Mouse (Mus musculus) liver, postnatal 0 days (tissue): Measurements from ENCODE around the gene Hspg2. TPM values are rescaled to one million over a fixed set of nuclear protein-coding genes. Genes with fewer than 3 reads are reported as not detected.

Experiments
- ATAC-seq: fragments of 200-750 bp; cut with Nextera tagmentation; 2 replicates; pipeline ENCODE4 v1.8.0; 2017; ENCODE audit warnings: mild to moderate bottlenecking, moderate library complexity
- DNase-seq: peaks from one replicate; pipeline ENCODE4 v3.0.0-alpha.2; 2016
- H3K27ac ChIP-seq: fragments of 300-500 bp; sonication (generic); 2 replicates; pipeline ENCODE4 v1.5.1; 2014; ENCODE audit warnings: antibody characterized with exemption, moderate library complexity, mild to moderate bottlenecking, low read depth
- H3K27me3 ChIP-seq: fragments of 300-500 bp; sonication (generic); 2 replicates; pipeline ENCODE4 v1.6.1; 2014; ENCODE audit warnings: low read length, control low read depth, mixed read lengths; ENCODE audit not compliant: insufficient read depth
- H3K36me3 ChIP-seq: fragments of 300-500 bp; sonication (generic); replicated peaks from 2 replicates; pipeline ENCODE4 v1.6.1; 2014; ENCODE audit warnings: mild to moderate bottlenecking, control low read depth, low read length, moderate library complexity, mixed read lengths; ENCODE audit not compliant: insufficient read depth
- H3K4me1 ChIP-seq: fragments of 300-500 bp; sonication (generic); 2 replicates; pipeline ENCODE4 v1.6.1; 2014; ENCODE audit warnings: antibody characterized with exemption, mild to moderate bottlenecking, control low read depth; ENCODE audit not compliant: insufficient read depth
- H3K4me2 ChIP-seq: fragments of 300-500 bp; sonication (generic); 2 replicates; pipeline ENCODE4 v1.6.1; 2014; ENCODE audit warnings: low read depth, mild to moderate bottlenecking, low read length, moderate library complexity, mixed read lengths
- H3K4me3 ChIP-seq: fragments of 300-500 bp; sonication (generic); 2 replicates; pipeline ENCODE4 v1.5.1; 2014; ENCODE audit warnings: low read depth, low read length
- H3K9ac ChIP-seq: fragments of 300-500 bp; sonication (generic); replicated peaks from 2 replicates; pipeline ENCODE4 v1.6.1; 2014; ENCODE audit warnings: mild to moderate bottlenecking, moderate library complexity
- H3K9me3 ChIP-seq: fragments of 300-500 bp; sonication (generic); 2 replicates; pipeline ENCODE4 v1.6.1; 2016; ENCODE audit warnings: mild to moderate bottlenecking, control low read depth, low read length, mixed read lengths
- CTCF ChIP-seq: sonication (generic); IDR thresholded peaks from 2 replicates; pipeline ENCODE4 v1.5.1; 2016; ENCODE audit warnings: antibody characterized with exemption, low read depth
- EP300 ChIP-seq: IDR thresholded peaks from 2 replicates; pipeline ENCODE4 v1.6.1; 2016; ENCODE audit warnings: antibody characterized with exemption, low read depth, mild to moderate bottlenecking
- WGBS: fragments of 180-500 bp; shearing (Covaris S2); extraction: QIAGEN DNeasy Blood & Tissue Kit; methylation state at CpG from one replicate; pipeline ENCODE4 v1.1.7; 2014; ENCODE audit not compliant: insufficient replicate concordance; 5-methylcytosine and 5-hydroxymethylcytosine counted together
- polyA plus RNA-seq: library from polyadenylated mRNA; unstranded; fragments of >200 nt; fragmentation: Nextera tagmentation; extraction: Ambion mirVana; gene quantifications from 2 replicates; pipeline ENCODE4 v1.2.1, GENCODE M21; 2015

Hspg2 gene
- polyA plus RNA-seq, 1 experiment from 2014 or later, result 5.1 TPM

GRCm38 (mm10) chr4:137465125-137465787, 3.3 kb upstream of the Hspg2 start:
- TF ChIP-seq EP300, result no peak
- no peak for TF ChIP-seq CTCF
- peak overlapping the region; percentile 29; the same call in 1 of the 2 replicates for H3K27ac ChIP-seq
- H3K9ac ChIP-seq, result no peak overlapping the region
- 0 out of 2 replicates have a peak, but pooled peaks cover 2% of the 10 kb centered on the region for H3K27me3 ChIP-seq
- H3K9me3 ChIP-seq, result no peaks in the 10 kb centered on the region
- H3K4me2 ChIP-seq, result no peak overlapping the region
- WGBS, result 59% methylated on average over 13 of the region's 13 CpGs
- ATAC-seq, result no peak
- H3K36me3 ChIP-seq, result no peaks in the 10 kb centered on the region
- DNase-seq, result no peak
- peaks cover 10% of the 10 kb centered on the region for H3K4me1 ChIP-seq
- no peak overlapping the region for H3K4me3 ChIP-seq

DNA sequence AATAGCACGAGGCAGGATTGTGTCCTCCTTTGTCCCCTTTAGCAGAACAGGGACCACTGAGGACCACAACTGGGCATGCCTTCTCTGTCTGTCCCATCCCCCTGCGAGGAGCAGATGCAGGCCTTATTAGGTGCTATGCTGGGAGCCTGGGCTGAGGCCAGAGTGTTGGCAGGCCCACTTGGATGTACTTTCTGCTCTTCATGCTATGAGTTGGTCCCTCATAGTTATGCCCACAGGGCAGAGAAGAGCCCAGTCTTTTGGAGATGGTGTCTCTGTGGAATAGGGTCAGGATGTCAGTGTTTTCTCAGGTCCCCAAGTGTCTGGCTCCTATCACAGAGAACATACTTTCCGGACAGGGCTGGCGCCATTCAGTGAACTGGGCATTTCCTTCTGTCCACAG, 1.6 kb upstream of the Hspg2 start:
- no peak for ATAC-seq
- WGBS, result 73% methylated on average over 4 of the region's 4 CpGs
- no peak for DNase-seq
- Histone ChIP-seq H3K27me3 (0 out of 2 replicates have a peak, but pooled peaks cover 2% of the 10 kb centered on the region), H3K9ac (no peak overlapping the region), H3K4me1 (peaks cover 10% of the 10 kb centered on the region), H3K9me3 (no peaks in the 10 kb centered on the region), H3K4me2 (no peak overlapping the region), H3K36me3 (no peaks in the 10 kb centered on the region), H3K27ac (no peak overlapping the region), H3K4me3 (no peak overlapping the region)
- TF ChIP-seq EP300 (no peak), CTCF (no peak)

- H3K4me2 ChIP-seq, result no peak overlapping the region
- 81% methylated on average over 2 of the region's 2 CpGs for whole genome bisulfite sequencing
- H3K27me3 ChIP-seq, result 0 out of 2 replicates have a peak, but pooled peaks cover 2% of the 10 kb centered on the region
- no peaks in the 10 kb centered on the region for H3K9me3 ChIP-seq
- H3K27ac ChIP-seq, result no peak overlapping the region
- DNase-seq (no peak), ATAC-seq (no peak)
- no peak for TF ChIP-seq EP300
- no peak for TF ChIP-seq CTCF
- H3K4me1 ChIP-seq, result peaks cover 10% of the 10 kb centered on the region
- H3K4me3 ChIP-seq, result no peak overlapping the region
- H3K9ac ChIP-seq, result no peak overlapping the region
- H3K36me3 ChIP-seq, result no peaks in the 10 kb centered on the region
These were observed 1.0 kb upstream of the Hspg2 start for GRCm38 (mm10) chr4:137467525-137467924.

DNA sequence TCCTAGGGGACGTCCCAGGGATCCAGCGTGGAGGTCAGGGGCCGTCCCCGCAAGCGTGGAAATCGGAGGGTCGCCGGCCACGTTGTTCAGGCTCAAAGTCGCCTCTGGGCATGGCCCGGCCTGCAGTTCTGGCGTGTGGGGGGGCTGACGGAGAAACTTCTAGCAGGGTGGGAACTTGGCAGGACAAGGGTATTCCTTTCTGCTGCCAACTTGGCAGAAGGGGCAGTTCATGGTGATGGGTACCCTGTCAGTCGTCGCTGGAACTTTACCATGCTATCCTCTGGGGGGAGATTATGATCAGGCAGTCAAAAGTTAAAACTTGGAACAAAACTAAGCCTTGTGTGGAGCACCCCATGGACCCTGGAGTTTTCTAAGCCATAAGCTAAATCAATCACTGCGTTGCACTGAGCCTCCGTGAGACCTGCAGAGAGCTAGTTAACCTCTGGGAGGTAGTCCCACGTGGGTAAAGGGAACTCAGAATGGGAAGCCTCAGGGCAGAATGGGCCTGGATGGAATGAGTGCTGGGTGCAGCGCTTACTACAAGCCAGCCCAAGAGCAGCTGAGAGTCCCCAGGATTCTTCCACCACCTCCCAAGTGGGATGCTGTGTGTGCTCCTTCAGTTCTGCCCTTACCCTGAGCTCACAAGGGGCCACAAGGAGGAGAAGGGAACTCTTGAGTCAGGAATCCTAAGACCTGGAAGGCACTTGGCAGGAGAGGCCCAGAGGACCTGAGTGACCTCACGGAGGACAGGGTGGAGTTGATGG, 694 bp downstream of the Hspg2 start:
- ATAC-seq (no peak), DNase-seq (no peak)

GRCm38 (mm10) chr4:137469845-137470692, 1.5 kb downstream of the Hspg2 start:
- DNase-seq (no peak), ATAC-seq (no peak)
- H3K4me1 ChIP-seq, result peaks cover 10% of the 10 kb centered on the region
- H3K9me3 ChIP-seq, result no peaks in the 10 kb centered on the region
- 0 out of 2 replicates have a peak, but pooled peaks cover 2% of the 10 kb centered on the region for H3K27me3 ChIP-seq
- peak overlapping the region; percentile 39; the same call in 1 of the 2 replicates for H3K27ac ChIP-seq
- no peaks in the 10 kb centered on the region for H3K36me3 ChIP-seq
- TF ChIP-seq CTCF (no peak; the same call in 1 of the 2 replicates), EP300 (no peak)
- WGBS, result 52% methylated on average over 15 of the region's 15 CpGs
- peak overlapping the region; percentile 93 for H3K4me2 ChIP-seq
- H3K4me3 ChIP-seq, result peak overlapping the region; percentile 65
- H3K9ac ChIP-seq, result peak overlapping the region; percentile 79; the same call in 1 of the 2 replicates

More for the DNA sequence above, 694 bp downstream of the Hspg2 start:
- WGBS, result 8% methylated on average over 20 of the region's 20 CpGs
- H3K4me3 ChIP-seq, result peak overlapping the region; percentile 65
- peaks cover 10% of the 10 kb centered on the region for H3K4me1 ChIP-seq
- no peaks in the 10 kb centered on the region for H3K36me3 ChIP-seq
- 0 out of 2 replicates have a peak, but pooled peaks cover 2% of the 10 kb centered on the region for H3K27me3 ChIP-seq
- TF ChIP-seq CTCF, result no peak
- no peak for TF ChIP-seq EP300
- H3K9me3 ChIP-seq, result no peaks in the 10 kb centered on the region
- peak overlapping the region; percentile 93 for H3K4me2 ChIP-seq
- peak overlapping the region; percentile 48 for H3K27ac ChIP-seq
- H3K9ac ChIP-seq, result peak overlapping the region; percentile 79
